Mouse (Mus musculus): ENCODE measurements around the gene Tmem208.
"Not testable (repeated sequence)": the region's sequence is repeated elsewhere in the genome, so short reads cannot be mapped to it uniquely, and the experiment has no call there.

The Tmem208 gene

DNA sequence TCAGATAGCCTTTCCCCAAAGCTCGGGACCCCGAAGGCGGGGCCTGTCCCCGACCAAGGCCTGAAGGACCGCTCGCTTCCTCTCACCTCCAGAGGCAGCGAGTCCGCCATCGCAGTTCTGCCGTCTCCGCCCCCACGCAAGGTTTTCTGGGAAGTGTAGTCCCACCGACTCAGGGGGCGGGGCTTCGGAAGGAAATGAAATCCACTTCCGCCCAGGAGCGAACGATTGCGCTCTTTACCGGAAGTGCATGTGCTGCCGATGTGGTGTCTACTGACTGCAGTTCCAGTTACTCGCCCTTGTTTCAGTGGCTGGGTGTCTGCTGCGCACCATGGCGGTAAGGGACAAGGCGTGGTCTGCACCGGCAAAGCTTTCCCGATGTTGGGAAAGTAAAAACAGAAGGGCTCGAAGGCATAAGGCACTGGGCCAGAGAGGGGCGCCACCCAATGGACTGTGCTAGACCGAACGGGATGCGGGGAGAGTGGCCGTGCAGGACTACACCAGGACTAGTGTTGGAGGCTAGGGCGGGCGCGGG is at the start of gene Tmem208, which contains the start of gene Lrrc29:
Gene Tmem208 (plus strand): TSS at position 214 of the 532 bp plus-strand sequence.
Gene Lrrc29 (minus strand): TSS at position 138 of the 532 bp plus-strand sequence.
- peak; percentile 98 for DNase-seq (ENCODE audit: low read depth)

DNA sequence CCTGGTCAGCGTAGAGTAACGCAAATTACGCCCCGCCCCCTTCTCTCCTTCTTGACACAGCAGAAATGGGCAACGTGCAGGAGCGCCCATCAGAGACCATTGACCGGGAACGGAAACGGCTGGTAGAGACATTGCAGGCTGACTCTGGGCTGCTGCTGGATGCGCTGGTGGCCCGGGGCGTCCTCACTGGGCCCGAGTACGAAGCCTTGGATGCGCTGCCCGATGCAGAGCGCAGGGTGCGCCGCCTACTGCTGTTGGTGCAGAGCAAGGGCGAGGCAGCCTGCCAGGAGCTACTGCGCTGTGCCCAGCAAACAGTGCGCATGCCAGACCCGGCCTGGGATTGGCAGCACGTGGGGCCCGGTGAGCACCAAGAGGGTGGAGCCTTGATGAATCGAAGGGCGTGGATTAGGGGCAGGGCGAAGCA is 47.2 kb upstream of the Tmem208 start:
- DNase-seq (ENCODE audit: low read depth), result peak; percentile 73

DNA sequence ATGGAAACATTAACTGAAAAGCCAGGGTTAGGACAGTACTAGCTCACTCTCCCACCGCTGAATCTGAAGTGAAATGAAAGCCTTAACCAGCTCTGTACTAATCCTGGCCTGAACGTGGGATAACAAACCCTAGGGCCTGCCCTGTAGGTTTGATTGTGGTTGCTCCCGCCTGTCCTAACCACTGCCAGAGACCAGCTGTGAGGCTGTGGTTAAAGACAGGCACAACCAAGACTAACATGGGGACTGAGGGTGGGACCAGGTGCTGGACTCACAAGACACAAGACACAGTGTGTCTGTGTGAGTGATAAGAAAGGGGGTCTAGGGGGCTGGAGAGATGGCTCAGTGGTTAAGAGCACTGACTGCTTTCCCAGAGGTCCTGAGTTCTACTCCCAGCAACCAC is 45.6 kb upstream of the Tmem208 start:
- DNase-seq (ENCODE audit: low read depth), result no peak

DNA sequence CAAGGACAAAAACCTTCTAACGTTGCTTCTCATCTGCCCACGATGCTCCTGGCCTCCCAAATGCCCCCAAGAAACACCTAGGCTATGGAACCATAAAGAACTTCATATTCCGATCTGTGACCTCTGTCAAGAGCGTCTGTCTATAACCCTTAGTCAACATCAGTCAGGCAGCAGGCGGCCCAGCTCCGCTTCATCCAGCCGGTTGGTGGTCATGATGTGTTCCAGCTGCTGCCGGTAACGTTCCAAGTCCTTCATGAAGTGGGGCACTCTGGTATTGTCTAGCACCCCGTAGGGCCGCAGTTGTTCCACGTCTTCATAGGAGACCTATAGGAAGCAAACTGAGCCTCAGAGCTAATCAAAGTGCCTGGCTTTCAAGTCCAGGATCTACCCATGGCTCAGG is 44.3 kb upstream of the Tmem208 start:
- DNase-seq (ENCODE audit: low read depth), result no peak

DNA sequence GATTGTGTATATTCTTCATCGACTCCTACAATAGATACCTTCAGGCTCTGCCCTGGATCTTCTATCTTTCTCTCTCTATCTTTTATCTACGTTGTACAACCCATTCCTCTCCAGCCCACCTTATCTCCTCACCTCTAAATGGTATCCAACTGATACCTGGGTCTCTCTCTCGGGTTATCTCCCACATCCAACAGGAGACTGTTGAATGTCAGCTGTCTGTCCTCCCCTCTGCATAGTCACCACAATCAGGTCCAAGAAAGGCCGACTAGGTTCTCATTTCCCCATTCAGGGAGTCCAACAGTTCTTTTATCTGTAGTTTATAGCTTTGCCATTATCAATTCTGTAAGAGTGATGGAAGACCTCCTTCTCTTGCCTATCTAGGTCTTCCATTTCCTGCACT is 43.9 kb upstream of the Tmem208 start:
- no peak for DNase-seq (ENCODE audit: low read depth)

GRCm38 (mm10) chr8:105283074-105283473 is 43.1 kb upstream of the Tmem208 start:
- peak; percentile 70 for DNase-seq (ENCODE audit: low read depth)

GRCm38 (mm10) chr8:105285514-105285913 is 40.6 kb upstream of the Tmem208 start:
- DNase-seq (ENCODE audit: low read depth), result no peak

GRCm38 (mm10) chr8:105286907-105287306 is 39.2 kb upstream of the Tmem208 start:
- peak; percentile 29 for DNase-seq (ENCODE audit: low read depth)

- no peak for DNase-seq (ENCODE audit: low read depth)
Measured at GRCm38 (mm10) chr8:105288231-105288630, 37.9 kb upstream of the Tmem208 start.

DNA sequence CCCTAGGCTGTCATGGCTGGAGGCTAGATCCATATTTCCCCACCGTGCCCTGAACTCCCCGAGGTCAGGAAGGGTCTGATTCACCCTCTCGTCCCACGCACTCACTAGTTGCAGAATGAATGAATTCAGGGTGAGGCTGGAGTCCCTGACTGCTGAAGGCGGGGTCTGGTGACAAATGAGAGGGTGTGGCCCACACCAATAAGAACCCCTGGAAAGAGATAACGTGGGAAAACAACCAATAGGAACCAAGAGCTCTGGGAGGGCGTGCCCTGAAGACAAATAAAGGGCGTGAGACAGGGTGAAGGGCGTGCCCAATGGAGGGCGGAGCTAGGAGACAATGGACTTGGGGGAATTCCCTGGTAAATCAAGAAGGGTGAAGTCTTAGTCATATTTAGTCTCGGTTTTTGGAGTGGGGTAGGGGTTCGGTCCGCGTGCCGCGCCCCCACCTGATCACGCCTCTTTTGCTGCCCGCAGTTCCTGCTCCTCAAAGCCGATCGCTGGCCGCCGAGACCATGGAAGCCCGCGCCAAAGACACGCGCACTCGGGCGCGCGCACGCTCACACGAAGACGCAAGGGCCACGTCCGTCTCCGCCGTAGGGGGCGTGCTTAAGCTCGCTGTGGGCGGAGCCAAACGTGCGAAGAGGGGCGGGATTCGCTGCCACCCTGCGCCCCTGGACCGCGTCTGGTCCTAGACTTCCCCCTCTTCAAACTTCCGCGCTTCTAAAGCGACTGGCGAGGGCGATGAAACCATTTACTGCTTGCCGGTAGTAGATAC is 37.0 kb upstream of the Tmem208 start:
- peak; percentile 98 for DNase-seq (ENCODE audit: low read depth)

DNA sequence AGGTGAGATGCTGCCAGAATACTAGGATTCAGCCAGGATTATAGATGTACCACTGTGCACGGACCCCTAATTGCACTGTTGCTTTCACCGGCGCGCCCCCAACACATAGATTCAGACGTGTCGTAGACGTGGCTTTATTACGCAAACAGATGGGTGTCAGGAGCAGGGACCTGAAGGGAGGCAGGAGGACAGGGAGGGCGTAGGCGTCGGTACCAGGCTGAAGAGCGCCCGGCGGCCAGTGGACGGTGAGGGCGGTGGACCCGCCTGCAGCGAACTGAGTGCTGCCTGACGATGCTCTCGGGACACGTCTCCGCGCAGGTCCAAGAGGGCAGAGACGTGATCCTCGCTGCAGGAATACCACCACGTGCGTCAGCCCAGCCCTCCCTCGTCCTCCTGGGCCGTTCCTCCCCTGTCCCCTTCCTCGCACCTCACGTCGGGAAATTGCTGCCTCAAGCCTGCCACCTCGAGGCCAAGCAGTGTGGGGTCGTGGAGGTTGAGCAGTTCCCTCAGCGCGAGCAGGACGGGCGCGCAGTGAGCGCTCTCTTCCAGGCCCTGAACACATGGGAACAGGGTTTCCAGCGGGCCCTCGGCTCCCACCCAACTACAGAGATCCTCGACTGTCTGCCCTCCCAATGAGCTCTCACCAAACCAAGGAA is 36.2 kb upstream of the Tmem208 start, which contains the start of gene 4931428F04Rik:
Gene 4931428F04Rik (minus strand): TSS at position 60 of the 656 bp plus-strand sequence.
- DNase-seq (ENCODE audit: low read depth), result peak; percentile 72

DNA sequence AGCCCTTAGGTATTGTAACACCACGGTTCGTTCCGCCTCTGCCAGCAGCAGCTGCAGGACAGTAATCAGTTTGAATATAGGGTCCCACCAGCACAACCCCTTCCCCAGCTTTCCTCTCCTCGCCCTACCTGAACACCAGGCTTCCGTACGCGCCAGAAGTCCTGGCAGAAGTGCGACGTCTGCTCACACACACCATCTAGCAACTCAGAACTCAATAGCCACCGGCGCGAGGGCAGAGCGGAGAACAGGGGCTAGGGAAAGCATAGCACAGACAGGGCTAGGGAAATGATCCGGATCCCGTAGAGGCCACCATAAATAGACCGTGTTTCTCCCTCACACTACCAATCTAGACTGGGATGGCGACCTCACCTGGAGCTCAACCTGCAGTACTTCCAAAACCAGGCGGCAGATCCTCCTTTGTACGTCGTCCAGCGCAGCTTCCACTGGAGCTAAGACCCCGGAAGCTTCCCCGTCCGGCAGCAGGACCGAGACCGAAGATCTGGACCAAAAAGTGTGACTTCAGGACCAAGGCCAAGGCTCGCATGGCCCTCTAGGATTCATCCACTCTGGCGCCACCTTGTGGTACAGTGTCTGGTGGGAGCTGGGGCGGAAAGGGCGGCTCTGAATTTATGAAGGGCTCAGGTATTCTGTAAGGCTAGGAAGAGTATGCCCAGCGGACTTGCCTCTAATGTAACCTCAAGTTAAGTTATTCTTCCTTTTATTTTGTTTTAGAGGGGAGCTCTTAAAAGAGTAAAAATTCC is 35.4 kb upstream of the Tmem208 start:
- DNase-seq (ENCODE audit: low read depth), result peak; percentile 96

GRCm38 (mm10) chr8:105291364-105291763 is 34.8 kb upstream of the Tmem208 start:
- not testable (repeated sequence) for DNase-seq (ENCODE audit: low read depth)

DNA sequence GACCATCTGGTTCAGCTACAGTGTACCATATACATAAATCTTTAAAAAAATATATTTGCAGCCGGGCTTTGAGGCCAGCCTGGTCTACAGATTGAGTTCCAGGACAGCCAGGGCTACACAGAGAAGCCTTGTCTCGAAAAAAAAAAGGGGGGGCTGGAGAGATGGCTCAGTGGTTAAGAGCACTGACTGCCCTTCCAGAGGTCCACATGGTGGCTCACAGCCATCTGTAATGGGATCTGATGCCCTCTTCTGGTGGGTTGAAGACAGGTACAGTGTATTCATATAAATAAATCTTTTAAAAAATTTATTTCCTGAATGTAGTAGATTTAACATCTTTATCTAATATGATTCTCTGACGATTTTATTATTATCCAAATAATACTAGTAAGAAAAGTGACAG is 34.4 kb upstream of the Tmem208 start:
- peak; percentile 29 for DNase-seq (ENCODE audit: low read depth)

GRCm38 (mm10) chr8:105292471-105292870 is 33.7 kb upstream of the Tmem208 start:
- no peak for DNase-seq (ENCODE audit: low read depth)

- DNase-seq (ENCODE audit: low read depth), result no peak
Measured at GRCm38 (mm10) chr8:105293405-105293804, 32.7 kb upstream of the Tmem208 start.

GRCm38 (mm10) chr8:105294776-105295175 is 31.4 kb upstream of the Tmem208 start:
- DNase-seq (ENCODE audit: low read depth), result no peak

DNA sequence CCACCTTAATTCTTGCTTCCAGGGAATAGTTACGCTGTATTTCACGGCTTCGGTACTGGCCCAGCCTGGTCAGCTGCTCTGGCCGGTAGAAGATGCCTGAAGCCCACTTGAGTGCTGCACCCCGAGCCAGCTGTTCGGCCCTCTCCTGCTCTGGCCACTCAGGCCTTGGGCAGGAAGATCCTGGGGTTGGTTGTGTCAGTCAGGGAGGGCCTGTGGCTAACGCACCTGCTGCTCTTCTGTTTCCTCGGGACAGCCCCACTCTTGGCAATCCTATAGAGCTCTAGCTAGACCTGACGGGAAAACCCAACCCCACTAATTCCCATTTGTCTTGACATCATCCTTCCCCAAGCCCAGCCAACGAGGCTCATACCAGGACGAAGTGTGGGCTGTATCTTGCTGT is 30.9 kb upstream of the Tmem208 start:
- DNase-seq (ENCODE audit: low read depth), result no peak

GRCm38 (mm10) chr8:105295895-105296573 is 30.1 kb upstream of the Tmem208 start, which contains the start of gene Exoc3l:
Exoc3l (minus strand) TSS chr8:105296101.
- peak; percentile 23 for DNase-seq (ENCODE audit: low read depth)

DNA sequence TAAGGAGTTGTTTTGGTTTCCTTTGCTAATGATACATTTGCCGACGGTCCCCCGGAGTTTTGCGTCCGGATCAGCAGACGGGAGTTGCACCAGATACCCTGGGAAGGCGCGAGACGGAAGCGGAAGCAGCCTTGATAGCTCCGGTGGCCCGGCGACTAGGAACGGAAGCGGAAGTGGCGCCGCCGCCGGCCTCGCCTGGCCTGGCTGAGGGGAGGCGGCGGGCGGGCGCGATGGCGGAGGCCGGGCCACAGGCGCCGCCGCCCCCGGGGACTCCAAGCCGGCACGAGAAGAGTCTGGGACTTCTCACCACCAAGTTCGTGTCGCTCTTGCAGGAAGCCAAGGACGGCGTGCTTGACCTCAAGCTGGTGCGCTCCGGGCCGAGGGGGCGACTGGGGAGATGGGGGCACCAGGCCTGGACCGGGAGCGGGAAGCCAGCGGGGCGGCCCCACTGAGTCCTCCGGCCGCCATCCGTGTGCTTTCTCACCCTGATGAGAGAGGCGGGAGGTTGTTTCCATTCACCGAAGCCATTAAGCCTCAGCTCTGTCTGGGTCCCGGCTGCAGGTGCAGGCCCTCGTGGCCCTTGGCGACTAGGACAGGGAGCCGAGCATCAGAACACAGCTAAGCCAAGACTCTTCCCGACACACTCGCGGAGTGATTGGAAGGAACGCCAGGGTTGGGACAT is 28.5 kb upstream of the Tmem208 start, which contains the start of gene E2f4:
Gene E2f4 (plus strand): TSS at position 153 of the 682 bp plus-strand sequence.
- peak; percentile 94 for DNase-seq (ENCODE audit: low read depth)
